Mouse (Mus musculus): Measurements from ENCODE around the gene D030056L22Rik. TPM values are rescaled to one million over a fixed set of nuclear protein-coding genes. Genes with fewer than 3 reads are reported as not detected.

D030056L22Rik gene
- polyA plus RNA-seq, 1 experiment from 2014 or later, result 29.3 TPM

DNA sequence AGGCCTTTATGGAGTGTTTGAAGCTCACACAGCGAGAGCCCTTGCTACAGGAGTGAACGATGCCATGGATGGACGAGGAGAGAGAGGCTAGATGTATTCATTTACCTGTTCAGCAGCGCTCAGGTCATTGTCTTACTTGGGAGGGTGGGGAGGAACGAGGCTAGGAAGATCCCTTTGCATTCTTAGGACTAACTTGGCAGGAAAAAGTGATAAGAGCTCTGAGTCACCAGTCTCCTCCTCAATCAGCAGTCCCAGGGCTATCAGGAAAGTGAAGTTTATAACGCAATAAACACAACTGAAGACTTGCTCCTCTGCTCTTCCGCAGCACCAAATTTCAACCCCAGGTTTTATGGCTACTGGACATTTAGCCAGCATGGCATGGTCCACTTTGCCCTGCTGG is 17.3 kb downstream of the D030056L22Rik start:
- 46% methylated on average over 7 of the region's 7 CpGs for WGBS
- H3K9me3 ChIP-seq (replicated peaks), result no peaks in the 10 kb centered on the region
- no peak overlapping the region for H3K4me2 ChIP-seq
- peaks cover 13% of the 10 kb centered on the region for H3K27me3 ChIP-seq (replicated peaks)
- H3K27ac ChIP-seq (ENCODE audit: poor library complexity, severe bottlenecking), result no peak overlapping the region
- no peak overlapping the region for H3K9ac ChIP-seq
- H3K4me3 ChIP-seq, result no peak overlapping the region
- H3K4me1 ChIP-seq (replicated peaks), result peaks cover 14% of the 10 kb centered on the region
- no peak for ATAC-seq (ENCODE audit: insufficient number of reproducible peaks, low FRiP score)
- no peaks in the 10 kb centered on the region for H3K36me3 ChIP-seq

DNA sequence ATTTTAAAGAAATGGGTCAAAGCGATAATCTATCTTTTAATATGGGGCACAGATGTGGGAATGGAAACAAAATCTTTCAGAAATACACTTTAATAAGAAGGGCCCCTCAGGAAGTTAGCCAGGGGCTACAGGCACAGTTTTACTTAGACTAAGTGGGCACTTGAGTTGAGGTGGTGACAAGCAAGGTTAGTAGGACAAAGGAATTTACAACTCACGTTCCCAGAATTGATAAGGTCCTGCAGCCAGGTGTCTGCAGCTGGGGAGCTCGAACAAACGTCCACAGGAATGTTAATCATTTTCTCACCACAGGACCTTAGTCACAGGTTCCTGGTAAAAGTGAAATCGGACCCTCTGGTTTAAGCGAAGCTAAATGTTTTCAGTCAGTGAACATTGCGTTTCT is 18.1 kb downstream of the D030056L22Rik start:
- Histone ChIP-seq H3K36me3 (no peaks in the 10 kb centered on the region), H3K4me2 (peak overlapping the region; percentile 38), H3K4me3 (no peak overlapping the region), H3K27ac (ENCODE audit: poor library complexity, severe bottlenecking) (no peak overlapping the region), H3K9ac (no peak overlapping the region), H3K27me3 (replicated peaks) (peaks cover 17% of the 10 kb centered on the region), H3K9me3 (replicated peaks) (no peaks in the 10 kb centered on the region), H3K4me1 (replicated peaks) (peaks cover 14% of the 10 kb centered on the region)
- ATAC-seq (ENCODE audit: insufficient number of reproducible peaks, low FRiP score), result no peak
- WGBS, result 23% methylated on average over 7 of the region's 7 CpGs

DNA sequence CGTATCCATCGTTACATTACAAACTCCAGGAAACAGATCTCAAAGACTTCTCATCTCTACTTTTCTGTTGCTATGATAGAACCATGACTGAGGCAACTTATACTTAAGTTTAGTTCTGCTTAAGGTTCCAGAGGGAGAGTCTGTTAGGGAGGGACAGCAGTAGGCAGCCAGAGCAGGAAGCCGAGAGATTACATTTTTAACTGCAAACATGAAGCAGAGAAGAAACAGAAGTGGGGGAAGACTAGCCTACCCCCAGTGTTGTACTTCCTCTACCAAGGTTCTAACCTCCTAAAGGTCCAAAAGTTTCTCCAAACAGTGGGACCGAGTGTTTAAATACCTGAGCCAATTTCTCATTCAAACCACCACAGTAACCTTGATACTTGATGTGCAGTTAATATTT is 22.9 kb downstream of the D030056L22Rik start:
- H3K4me1 ChIP-seq (replicated peaks), result peaks cover 5% of the 10 kb centered on the region; the same call in 1 of the 2 replicates
- ATAC-seq (ENCODE audit: insufficient number of reproducible peaks, low FRiP score), result no peak
- H3K27ac ChIP-seq (ENCODE audit: poor library complexity, severe bottlenecking), result no peak overlapping the region
- no peak overlapping the region for H3K4me2 ChIP-seq
- H3K9me3 ChIP-seq (replicated peaks), result no peaks in the 10 kb centered on the region
- no peaks in the 10 kb centered on the region for H3K36me3 ChIP-seq
- peaks cover 18% of the 10 kb centered on the region for H3K27me3 ChIP-seq (replicated peaks)
- WGBS, result 83% methylated on average over 4 of the region's 4 CpGs
- no peak overlapping the region for H3K4me3 ChIP-seq
- H3K9ac ChIP-seq, result no peak overlapping the region

DNA sequence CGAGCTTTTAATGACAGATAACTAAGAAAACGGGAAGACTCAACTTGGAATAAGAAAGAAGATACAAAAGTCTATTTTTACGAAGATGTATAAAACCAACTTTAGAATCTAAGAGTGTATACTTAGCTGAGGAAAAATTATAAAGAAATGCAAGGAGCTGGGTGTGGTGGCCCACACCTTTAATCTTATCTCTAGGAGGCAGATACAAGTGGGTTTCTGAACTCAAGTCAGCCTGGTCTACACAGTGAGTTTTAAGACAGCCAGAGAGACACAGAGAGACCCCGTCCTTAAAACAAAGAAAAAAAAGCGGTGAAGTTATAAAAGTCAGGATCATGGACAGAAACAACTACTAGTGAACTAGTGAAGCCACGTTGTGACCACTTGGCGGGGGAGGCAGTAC is 26.2 kb downstream of the D030056L22Rik start:
- Histone ChIP-seq H3K4me3 (no peak overlapping the region), H3K4me1 (replicated peaks) (no peaks in the 10 kb centered on the region), H3K36me3 (no peaks in the 10 kb centered on the region), H3K4me2 (no peak overlapping the region), H3K9me3 (replicated peaks) (no peaks in the 10 kb centered on the region), H3K9ac (no peak overlapping the region), H3K27ac (ENCODE audit: poor library complexity, severe bottlenecking) (no peak overlapping the region), H3K27me3 (replicated peaks) (peaks cover 21% of the 10 kb centered on the region)
- WGBS, result 73% methylated on average over 7 of the region's 7 CpGs
- no peak for ATAC-seq (ENCODE audit: insufficient number of reproducible peaks, low FRiP score)

DNA sequence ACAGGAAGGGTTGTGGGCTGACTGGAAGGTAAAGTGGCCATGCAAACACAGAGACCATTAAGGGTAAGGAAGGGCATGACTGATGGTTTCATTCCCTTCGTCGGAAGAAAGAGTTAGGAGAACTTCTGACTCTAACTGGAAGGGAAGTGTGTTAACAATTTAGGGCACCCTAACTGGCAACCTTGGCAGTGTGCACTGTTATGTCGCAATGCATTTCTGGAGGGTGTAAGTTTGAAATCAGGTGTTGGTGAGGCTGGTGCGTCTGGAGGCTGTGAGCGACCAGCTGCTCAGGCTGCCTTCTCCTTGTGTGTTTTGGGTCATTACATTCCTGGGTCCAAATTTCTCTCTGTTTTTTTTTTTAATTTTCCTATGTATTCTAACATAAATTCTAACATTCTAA is 31.0 kb downstream of the D030056L22Rik start:
- H3K4me3 ChIP-seq, result no peak overlapping the region
- no peak overlapping the region for H3K9ac ChIP-seq
- no peak overlapping the region for H3K4me2 ChIP-seq
- H3K27me3 ChIP-seq (replicated peaks), result peaks cover 12% of the 10 kb centered on the region
- 77% methylated on average over 5 of the region's 5 CpGs for WGBS
- no peaks in the 10 kb centered on the region for H3K9me3 ChIP-seq (replicated peaks)
- H3K36me3 ChIP-seq, result no peaks in the 10 kb centered on the region
- ATAC-seq (ENCODE audit: insufficient number of reproducible peaks, low FRiP score), result no peak
- H3K4me1 ChIP-seq (replicated peaks), result no peaks in the 10 kb centered on the region
- no peak overlapping the region for H3K27ac ChIP-seq (ENCODE audit: poor library complexity, severe bottlenecking)

DNA sequence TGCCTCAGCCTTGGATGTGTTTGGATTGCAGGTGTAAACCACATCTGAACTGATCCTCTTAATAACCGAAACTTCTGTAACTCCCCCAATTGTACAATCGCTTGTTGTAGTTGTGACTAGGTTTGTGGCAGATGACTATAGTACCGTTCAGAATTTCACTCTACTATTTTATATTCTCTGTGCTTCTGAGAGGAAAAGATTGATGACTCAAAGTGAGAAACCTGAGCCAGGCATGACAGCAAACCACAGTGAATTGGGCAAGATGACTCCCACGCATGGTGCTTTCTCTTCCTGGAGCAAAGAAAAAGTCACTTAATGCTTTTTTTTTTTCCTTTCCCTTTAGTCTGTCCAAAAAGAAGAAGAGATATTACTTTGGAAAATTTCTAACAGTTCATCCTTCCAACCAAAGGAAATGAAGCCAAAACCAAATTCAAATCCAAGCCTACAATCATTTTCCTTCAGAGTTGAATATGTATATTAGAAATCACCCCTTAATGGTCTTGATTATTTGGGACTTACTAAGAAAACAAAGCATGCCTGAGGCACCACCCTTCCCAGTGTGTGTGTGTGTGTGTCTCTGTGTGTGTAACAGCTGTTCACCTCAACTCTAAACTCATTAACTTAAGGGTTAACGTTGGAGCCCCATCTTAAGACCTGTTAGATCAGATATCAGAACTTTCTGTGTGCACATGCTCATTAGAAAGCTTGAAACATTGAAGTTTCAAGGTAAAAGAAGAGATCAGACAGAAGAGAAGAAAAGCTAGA is 33.8 kb downstream of the D030056L22Rik start:
- Histone ChIP-seq H3K4me1 (replicated peaks) (0 out of 2 replicates have a peak, but pooled peaks cover 3% of the 10 kb centered on the region), H3K9me3 (replicated peaks) (no peaks in the 10 kb centered on the region), H3K36me3 (no peaks in the 10 kb centered on the region), H3K4me3 (no peak overlapping the region), H3K9ac (no peak overlapping the region), H3K27me3 (replicated peaks) (peaks cover 28% of the 10 kb centered on the region), H3K4me2 (no peak overlapping the region), H3K27ac (ENCODE audit: poor library complexity, severe bottlenecking) (no peak overlapping the region)
- ATAC-seq (ENCODE audit: insufficient number of reproducible peaks, low FRiP score), result no peak
- WGBS, result 86% methylated on average over 5 of the region's 5 CpGs

DNA sequence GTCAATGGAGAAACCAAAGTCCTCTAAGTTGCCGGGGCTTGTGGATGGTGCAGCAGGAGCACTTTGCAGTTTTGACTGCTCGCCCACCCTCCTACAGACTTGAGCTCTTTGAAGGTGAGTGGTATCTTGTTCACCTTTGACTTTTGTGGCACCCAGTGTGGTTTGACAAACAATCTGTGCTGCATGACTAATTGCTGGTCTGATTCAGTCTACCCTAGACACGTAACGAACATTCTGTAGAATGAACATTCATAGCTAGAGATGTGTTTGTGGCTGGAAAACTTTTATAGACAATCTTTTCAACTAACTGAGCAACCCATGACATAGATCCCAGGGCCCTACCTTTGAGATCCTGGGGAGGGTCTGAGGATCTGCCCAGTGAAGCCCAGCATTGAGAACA is 34.4 kb downstream of the D030056L22Rik start:
- WGBS, result 84% methylated on average over 4 of the region's 4 CpGs
- Histone ChIP-seq H3K36me3 (no peaks in the 10 kb centered on the region), H3K4me3 (no peak overlapping the region), H3K4me1 (replicated peaks) (0 out of 2 replicates have a peak, but pooled peaks cover 3% of the 10 kb centered on the region), H3K9me3 (replicated peaks) (no peaks in the 10 kb centered on the region), H3K4me2 (no peak overlapping the region), H3K27ac (ENCODE audit: poor library complexity, severe bottlenecking) (no peak overlapping the region), H3K27me3 (replicated peaks) (peaks cover 28% of the 10 kb centered on the region), H3K9ac (no peak overlapping the region)
- no peak for ATAC-seq (ENCODE audit: insufficient number of reproducible peaks, low FRiP score)

DNA sequence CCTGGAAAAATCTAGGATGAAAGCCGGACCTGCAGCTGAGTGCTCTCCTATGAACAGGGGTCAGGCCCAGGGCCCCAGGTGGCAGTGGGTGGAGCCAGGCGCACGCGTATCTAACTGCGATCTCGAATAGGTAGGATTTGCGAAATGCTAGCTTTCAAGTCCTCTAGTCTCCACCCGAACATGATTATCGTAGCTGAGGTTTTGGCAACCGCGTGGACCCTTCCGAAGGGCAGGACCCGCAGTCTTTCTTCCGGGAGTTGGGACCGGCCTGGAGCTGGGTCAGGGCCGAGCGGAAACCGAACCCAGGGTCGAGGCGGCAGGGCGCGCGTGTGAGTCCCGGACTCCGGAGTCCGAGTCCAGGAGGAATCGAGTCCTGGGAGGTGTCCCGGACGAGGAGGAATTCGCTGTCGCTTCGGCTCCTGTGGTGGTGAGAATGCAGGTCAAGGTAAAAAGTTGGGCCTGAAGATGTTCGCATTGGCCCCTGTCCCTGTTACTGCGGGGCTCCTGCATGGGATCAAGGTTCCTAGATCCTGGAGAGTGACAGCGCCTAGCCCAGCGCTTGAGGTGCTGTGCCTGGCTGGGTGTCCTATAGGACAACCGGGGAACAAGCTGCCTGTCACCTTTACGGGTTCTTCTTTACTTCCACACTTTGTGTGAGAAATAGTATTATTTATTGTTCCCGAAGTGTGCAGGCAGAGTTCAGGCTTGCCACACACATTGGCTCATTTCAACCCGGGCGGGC is 36.8 kb downstream of the D030056L22Rik start, which contains the start of gene Trpm6:
Trpm6 (plus strand) TSS at position 386 of the 742 bp plus-strand sequence.
- Histone ChIP-seq H3K36me3 (no peaks in the 10 kb centered on the region), H3K4me2 (peak within 1 kb of the TSS; percentile 80), H3K27ac (ENCODE audit: poor library complexity, severe bottlenecking) (no peak within 1 kb of the TSS), H3K27me3 (replicated peaks) (peaks cover 25% of the 10 kb centered on the region), H3K4me1 (replicated peaks) (0 out of 2 replicates have a peak, but pooled peaks cover 3% of the 10 kb centered on the region), H3K9me3 (replicated peaks) (no peaks in the 10 kb centered on the region), H3K9ac (0 out of 2 replicates have a peak within 1 kb of the TSS, but pooled peaks have one; percentile 34), H3K4me3 (peak within 1 kb of the TSS; percentile 43)
- no peak; the same call in 1 of the 2 replicates for ATAC-seq (ENCODE audit: insufficient number of reproducible peaks, low FRiP score)
- WGBS, result 3% methylated on average over 41 of the region's 41 CpGs

DNA sequence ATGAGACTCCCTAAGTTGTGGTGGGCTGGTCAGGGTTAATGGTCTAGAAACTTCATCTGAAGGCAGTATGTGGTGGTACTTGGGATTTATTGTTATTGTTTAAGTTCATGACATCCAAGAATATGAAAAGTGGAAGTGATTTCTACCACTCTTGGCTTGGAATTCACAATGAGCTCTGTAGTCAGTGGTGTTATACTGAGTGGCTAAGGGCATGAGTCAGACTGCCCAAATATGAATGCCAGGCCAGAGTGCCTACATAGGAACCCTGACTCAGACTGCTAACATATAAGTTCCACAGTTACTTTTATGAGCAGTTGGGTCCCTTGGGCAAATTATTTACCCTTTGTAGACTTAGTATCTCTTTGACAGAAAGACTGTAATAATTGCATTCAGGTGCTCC is 44.2 kb downstream of the D030056L22Rik start:
- Histone ChIP-seq H3K4me1 (replicated peaks) (peaks cover 8% of the 10 kb centered on the region), H3K27ac (ENCODE audit: poor library complexity, severe bottlenecking) (no peak overlapping the region), H3K4me2 (no peak overlapping the region), H3K9ac (no peak overlapping the region), H3K36me3 (no peaks in the 10 kb centered on the region), H3K9me3 (replicated peaks) (no peaks in the 10 kb centered on the region), H3K27me3 (replicated peaks) (0 out of 2 replicates have a peak, but pooled peaks cover 5% of the 10 kb centered on the region), H3K4me3 (no peak overlapping the region)
- ATAC-seq (ENCODE audit: insufficient number of reproducible peaks, low FRiP score), result no peak

DNA sequence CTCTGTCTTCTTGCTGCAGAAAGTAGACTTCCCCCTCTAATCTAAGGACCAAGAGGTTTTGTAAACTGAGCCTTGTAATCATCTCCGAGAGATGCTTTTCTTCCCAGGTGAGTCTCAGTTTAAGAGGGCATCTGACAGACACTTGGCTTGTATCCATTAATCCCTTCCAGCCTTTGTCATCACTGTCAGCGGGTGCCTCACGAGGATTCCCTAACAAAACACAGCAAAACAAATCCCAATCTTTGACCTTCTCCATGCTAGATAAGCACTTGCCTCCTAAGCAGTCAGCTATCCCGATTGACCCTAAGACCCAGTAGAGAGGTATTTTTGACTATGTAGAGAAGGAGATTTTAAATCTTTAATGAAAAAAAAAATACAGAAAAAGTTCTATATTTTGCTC is 44.7 kb downstream of the D030056L22Rik start:
- ATAC-seq (ENCODE audit: insufficient number of reproducible peaks, low FRiP score), result no peak
- no peak overlapping the region for H3K9ac ChIP-seq
- peaks cover 8% of the 10 kb centered on the region for H3K4me1 ChIP-seq (replicated peaks)
- 31% methylated on average over 4 of the region's 4 CpGs for WGBS
- no peak overlapping the region for H3K4me3 ChIP-seq
- no peaks in the 10 kb centered on the region for H3K9me3 ChIP-seq (replicated peaks)
- no peaks in the 10 kb centered on the region for H3K36me3 ChIP-seq
- H3K27me3 ChIP-seq (replicated peaks), result 0 out of 2 replicates have a peak, but pooled peaks cover 5% of the 10 kb centered on the region
- H3K4me2 ChIP-seq, result no peak overlapping the region
- no peak overlapping the region for H3K27ac ChIP-seq (ENCODE audit: poor library complexity, severe bottlenecking)

DNA sequence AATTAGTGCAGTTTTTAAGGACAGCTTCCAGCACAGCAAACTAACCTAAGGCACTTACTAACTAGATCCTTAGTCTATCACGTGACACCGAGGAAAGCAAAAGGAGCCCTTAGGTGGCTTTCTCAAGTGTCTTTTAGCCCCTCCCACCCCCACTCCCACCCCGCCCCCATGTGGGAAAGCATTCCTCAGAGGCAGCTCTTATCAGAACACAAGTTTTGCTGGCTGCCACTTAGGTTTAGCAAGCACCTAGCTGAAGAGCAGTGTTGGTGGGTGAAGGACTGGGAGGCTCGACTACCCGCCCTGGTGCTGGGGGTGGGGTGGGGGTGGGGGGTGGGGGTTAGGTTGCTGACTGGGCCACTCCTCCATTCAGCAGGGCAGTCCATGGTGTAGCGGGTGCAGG is 45.3 kb downstream of the D030056L22Rik start:
- Histone ChIP-seq H3K27me3 (replicated peaks) (0 out of 2 replicates have a peak, but pooled peaks cover 5% of the 10 kb centered on the region), H3K27ac (ENCODE audit: poor library complexity, severe bottlenecking) (no peak overlapping the region), H3K4me1 (replicated peaks) (peaks cover 8% of the 10 kb centered on the region), H3K9ac (no peak overlapping the region), H3K36me3 (no peaks in the 10 kb centered on the region), H3K4me2 (peak overlapping the region; percentile 42), H3K4me3 (no peak overlapping the region), H3K9me3 (replicated peaks) (no peaks in the 10 kb centered on the region)
- no peak; the same call in 1 of the 2 replicates for ATAC-seq (ENCODE audit: insufficient number of reproducible peaks, low FRiP score)
- WGBS, result 6% methylated on average over 6 of the region's 6 CpGs

Data from heart, embryonic 12.5 days (tissue).